Mouse (Mus musculus): ENCODE results near the gene Iqschfp.

The Iqschfp gene

GRCm38 (mm10) chr3:68335501-68335900, 443.5 kb downstream of the Iqschfp start:
- in situ Hi-C loops (cut with MboI, MseI) = no loop called here

DNA sequence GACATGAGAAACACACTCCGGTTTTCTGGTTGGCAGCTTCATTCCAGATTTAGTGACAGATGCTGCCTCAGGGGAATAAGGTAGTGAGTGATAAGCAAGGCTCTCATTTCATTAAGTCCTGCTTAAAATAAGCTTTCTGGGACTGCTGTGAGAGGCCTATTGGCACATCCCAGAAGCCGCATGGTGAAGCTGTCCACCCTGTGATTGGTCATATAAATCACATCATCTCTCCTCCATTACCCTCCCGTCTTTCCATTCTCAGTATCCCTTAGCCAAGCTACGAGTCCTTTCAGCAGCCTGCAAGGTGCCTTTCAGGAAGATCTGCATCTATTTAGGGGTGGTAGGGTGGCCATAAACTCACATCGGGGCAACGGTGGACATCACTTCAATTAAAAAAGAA, 458.6 kb downstream of the Iqschfp start:
- in situ Hi-C loops (cut with MboI, MseI) = no loop called here

- in situ Hi-C loops (cut with MboI, MseI) = no loop called here
Observed at GRCm38 (mm10) chr3:68351461-68351860, 459.4 kb downstream of the Iqschfp start.

- in situ Hi-C loops (cut with MboI, MseI) = no loop called here
Observed at GRCm38 (mm10) chr3:68352961-68353360, 460.9 kb downstream of the Iqschfp start.

DNA sequence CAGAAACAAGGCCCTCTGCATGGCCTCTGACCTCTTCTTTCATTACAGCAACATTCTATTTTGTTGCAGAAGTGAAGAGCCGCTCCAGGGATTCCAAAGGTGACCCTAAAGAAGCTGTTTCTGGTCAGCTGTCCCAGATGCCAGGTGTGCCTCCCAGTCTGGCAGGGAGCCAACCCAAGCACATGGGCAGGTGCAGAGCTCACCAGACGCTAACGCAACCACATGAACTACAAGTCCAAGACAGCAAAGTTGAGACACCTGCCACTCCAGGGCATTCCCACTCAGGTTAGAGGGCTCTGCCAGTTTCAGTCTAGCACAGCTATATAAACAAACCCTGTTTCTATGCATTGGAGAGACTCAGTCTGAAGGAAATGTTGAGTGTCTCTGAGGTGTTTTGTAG, 461.5 kb downstream of the Iqschfp start:
- in situ Hi-C loops (cut with MboI, MseI) = no loop called here

- in situ Hi-C loops (cut with MboI, MseI) = no loop called here
Observed at GRCm38 (mm10) chr3:68356516-68356915, 464.5 kb downstream of the Iqschfp start.

DNA sequence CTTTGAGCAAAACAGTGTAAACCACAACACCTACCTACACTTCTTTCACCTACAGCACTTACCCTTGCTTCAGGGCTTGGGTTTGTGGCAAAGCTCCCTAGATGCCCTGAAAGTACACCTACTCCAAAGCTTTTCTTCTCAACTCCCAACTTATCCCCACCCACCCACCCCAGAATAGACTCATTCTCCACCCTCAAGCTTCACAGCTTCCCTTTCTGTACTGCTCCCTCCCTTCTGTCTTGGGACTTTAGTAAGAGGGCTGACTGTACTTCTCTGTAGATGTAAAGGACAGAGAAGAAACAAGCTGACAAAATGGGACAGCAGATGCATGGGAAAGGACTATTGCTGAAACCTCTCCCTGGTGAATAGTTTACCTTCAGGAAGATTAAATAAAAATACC, 476.0 kb downstream of the Iqschfp start:
- in situ Hi-C loops (cut with MboI, MseI) = no loop called here

- in situ Hi-C loops (cut with MboI, MseI) = no loop called here
Observed at GRCm38 (mm10) chr3:68372925-68373324, 480.9 kb downstream of the Iqschfp start.

- in situ Hi-C loops (cut with MboI, MseI) = loop anchor here (25.0 kb wide), 1 partner anchor 1987 kb away; no protein-coding TSS in a partner anchor
Observed at GRCm38 (mm10) chr3:68375100-68375508, 483.1 kb downstream of the Iqschfp start.

DNA sequence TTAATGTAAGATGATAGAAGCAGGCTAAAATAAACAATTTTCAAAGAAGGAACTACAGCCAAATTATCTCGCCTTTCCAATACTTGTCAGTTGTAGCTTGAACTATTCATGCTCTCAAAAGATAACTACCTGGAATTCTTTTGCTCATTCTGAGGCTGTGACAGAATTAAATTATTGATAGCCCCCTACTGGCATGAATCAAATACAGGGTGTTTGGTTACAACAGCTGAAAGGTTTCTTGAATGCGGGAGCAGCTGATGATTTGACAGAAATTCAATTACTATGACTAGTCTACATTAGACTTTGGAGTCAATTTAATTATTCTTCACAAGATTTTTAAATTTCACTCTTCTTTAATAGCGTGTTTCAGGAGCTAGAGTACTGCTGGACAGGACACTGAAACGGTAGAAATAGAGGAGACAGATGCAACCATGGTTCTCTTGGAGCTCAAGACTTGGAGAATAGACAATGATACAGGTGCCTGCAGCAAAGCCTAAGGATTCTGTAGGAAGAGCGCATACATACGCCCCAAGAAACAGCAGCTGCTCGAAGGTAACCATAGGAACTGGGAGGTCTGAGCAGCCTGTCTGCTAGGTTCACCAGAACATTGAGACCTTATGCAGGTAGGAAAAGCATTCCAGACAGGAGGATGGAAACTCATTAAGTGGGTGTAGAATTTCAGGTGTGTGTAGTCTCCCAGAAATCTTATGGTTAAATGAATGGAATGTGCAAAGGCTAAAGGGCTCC, 485.6 kb downstream of the Iqschfp start:
- in situ Hi-C loops (cut with MboI, MseI) = loop anchor here (25.0 kb wide), 1 partner anchor 1985 kb away; no protein-coding TSS in a partner anchor

DNA sequence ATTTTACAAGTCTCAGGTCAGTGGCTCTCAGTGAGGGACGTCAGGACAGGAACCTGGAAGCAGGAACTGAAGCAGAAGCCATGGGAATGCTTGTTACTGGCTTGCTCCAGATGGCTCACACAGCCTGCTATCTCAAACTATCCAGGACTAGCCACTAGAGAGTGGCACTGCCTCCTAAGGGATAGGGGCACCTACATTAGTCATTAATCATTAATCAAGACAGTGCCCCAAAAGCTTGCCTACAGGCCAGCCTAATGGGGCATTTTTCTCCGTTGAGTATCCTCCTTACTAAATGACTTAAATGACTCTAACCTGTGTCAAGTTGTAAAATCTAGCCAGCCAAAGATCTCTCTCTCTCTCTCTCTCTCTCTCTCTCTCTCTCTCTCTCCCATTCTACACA, 486.8 kb downstream of the Iqschfp start:
- in situ Hi-C loops (cut with MboI, MseI) = loop anchor here (25.0 kb wide), 1 partner anchor 1984 kb away; no protein-coding TSS in a partner anchor

GRCm38 (mm10) chr3:68379242-68379641, 487.2 kb downstream of the Iqschfp start:
- in situ Hi-C loops (cut with MboI, MseI) = loop anchor here (25.0 kb wide), 1 partner anchor 1983 kb away; no protein-coding TSS in a partner anchor

GRCm38 (mm10) chr3:68383672-68384071, 491.6 kb downstream of the Iqschfp start:
- in situ Hi-C loops (cut with MboI, MseI) = loop anchor here (25.0 kb wide), 1 partner anchor 1979 kb away; no protein-coding TSS in a partner anchor

DNA sequence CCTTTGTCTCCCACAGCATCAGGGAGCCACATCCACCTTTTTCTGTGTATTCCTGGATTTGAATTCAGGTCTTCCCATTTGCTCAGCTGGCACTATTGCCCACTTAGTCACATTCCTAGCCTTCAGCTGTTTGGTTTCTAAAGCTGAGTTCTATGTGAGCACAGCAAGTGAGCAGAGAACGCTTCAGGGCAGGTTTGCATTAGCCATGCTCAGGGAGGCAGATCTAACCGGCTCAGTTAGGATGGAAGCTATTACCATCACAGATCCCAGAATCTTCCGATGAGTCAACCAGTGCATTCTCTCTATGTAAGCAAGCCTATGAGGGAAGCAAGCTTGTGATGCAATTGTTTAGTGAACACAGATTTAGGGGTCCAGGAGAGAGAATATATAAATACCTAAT, 493.5 kb downstream of the Iqschfp start:
- in situ Hi-C loops (cut with MboI, MseI) = loop anchor here (25.0 kb wide), 1 partner anchor 1977 kb away; no protein-coding TSS in a partner anchor

GRCm38 (mm10) chr3:68388023-68388422, 496.0 kb downstream of the Iqschfp start:
- in situ Hi-C loops (cut with MboI, MseI) = loop anchor here (25.0 kb wide), 1 partner anchor 1974 kb away; no protein-coding TSS in a partner anchor

DNA sequence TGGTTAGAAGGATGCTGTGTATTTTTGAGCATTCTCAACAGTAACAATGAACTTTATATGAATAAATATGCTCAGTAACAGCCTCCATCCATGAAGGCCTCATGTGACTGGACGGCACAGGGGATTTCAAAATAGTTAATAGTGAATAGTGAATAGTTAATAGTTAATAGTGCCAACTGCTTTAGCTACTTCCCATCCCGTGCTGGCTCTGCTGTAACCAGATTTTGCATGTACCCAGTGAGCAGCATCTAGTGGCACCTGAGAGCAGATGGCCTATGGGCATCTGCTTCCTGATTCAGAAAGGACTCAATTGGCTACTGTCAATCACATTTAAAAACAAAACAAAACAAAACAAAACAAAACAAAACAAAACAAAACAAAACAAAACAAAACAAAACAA, 501.5 kb downstream of the Iqschfp start:
- in situ Hi-C loops (cut with MboI, MseI) = loop anchor here (25.0 kb wide), 1 partner anchor 1969 kb away; no protein-coding TSS in a partner anchor

- in situ Hi-C loops (cut with MboI, MseI) = loop anchor here (25.0 kb wide), 1 partner anchor 1964 kb away; no protein-coding TSS in a partner anchor
Observed at GRCm38 (mm10) chr3:68398691-68399090, 506.7 kb downstream of the Iqschfp start.

DNA sequence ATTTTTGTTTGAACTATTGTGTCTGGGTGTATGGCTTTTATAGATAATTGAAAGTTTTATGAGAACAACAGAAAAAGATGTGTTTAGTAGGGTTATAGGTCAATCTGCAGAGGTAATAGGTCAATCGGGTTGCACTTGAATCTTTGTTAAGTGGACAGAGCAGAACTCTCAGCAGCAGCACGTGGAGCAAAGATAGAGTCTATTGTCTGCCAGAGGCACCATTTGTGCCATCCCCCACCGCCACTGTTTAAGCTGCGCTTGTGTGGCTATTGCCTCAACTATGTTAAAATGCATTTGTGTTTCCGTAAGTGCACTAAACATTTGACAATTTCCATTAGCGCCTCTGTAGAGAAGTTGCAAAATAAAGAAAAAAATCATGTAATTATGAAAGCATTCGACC, 508.1 kb downstream of the Iqschfp start:
- in situ Hi-C loops (cut with MboI, MseI) = no loop called here

GRCm38 (mm10) chr3:68403343-68403742, 511.3 kb downstream of the Iqschfp start:
- in situ Hi-C loops (cut with MboI, MseI) = no loop called here

DNA sequence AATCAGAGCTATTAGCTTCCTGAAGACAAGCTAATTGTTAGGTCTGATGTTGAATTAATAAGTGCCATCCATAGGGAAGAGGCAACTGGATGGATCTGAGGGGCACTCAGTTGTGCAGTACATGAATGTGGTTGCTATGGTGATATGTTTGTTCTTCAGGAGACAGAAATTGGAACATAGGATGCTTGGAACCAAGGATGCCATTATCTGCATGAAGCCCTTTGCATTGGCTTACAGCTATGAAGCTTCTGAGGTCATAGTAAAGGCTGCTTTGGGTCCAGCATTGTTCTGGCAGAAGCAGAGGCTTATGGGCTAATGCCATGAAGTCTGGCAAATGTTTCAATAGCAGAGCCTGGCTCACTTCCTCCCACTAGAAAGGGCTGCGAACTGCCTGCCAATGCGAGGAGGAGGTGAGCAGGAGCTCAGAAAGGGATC, 511.8 kb downstream of the Iqschfp start:
- in situ Hi-C loops (cut with MboI, MseI) = no loop called here

DNA sequence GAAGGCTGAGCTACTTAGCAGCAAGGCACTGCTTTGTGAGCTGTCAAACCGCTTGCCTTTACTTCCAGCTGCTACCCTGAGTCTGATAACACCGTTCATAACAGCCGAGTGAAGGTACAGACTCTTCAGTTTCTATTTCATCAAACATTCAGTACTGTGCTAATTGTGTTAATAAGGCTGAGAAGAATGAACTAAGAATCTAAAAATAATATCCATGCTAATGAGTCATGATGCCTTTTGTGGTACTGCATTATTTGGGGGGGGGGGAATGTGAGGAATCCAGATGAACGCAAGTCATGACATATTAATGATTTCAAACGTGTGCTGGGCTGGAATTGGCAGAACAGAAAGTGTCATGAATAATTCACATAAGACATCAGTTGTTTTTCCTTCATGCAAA, 513.7 kb downstream of the Iqschfp start:
- in situ Hi-C loops (cut with MboI, MseI) = no loop called here

DNA sequence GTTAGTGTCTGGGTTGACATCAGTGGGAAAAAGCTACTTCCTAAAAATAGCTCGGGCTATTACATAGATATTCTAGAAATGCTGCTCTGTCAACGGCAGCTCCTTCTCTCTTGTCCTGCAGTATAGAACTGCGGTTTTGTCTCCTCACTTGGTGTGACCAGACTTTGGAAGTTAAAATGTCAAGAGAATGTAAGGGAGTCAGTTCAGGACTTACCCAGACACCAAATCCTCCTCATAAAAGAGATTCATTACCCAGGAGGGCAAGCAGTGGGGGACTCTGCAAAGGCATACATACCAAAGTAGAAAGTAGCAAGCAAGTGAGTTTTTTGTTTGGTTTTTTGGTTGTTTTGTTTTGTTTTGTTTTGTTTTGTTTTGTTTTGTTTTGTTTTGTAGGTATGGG, 520.2 kb downstream of the Iqschfp start:
- in situ Hi-C loops (cut with MboI, MseI) = no loop called here

- in situ Hi-C loops (cut with MboI, MseI) = no loop called here
Observed at GRCm38 (mm10) chr3:68419792-68420191, 527.8 kb downstream of the Iqschfp start.

Measured in T-helper 2 cell (primary cell).